Mouse (Mus musculus) neutrophil, adult 59 days (primary cell): ENCODE measurements around the gene Rsl1d1. TPM values are rescaled to one million over a fixed set of nuclear protein-coding genes. Genes with fewer than 3 reads are reported as not detected.

Experiments used
- total RNA-seq, 2 experiments: library from RNA; stranded (reverse); gene quantifications; 1 replicate in 1 of 2; 2 replicates in 1 of 2; pipeline ENCODE4 v1.2.4; 2023

Gene Rsl1d1
- 10 to 100 TPM; 31.9 to 32.5 TPM for total RNA-seq

DNA sequence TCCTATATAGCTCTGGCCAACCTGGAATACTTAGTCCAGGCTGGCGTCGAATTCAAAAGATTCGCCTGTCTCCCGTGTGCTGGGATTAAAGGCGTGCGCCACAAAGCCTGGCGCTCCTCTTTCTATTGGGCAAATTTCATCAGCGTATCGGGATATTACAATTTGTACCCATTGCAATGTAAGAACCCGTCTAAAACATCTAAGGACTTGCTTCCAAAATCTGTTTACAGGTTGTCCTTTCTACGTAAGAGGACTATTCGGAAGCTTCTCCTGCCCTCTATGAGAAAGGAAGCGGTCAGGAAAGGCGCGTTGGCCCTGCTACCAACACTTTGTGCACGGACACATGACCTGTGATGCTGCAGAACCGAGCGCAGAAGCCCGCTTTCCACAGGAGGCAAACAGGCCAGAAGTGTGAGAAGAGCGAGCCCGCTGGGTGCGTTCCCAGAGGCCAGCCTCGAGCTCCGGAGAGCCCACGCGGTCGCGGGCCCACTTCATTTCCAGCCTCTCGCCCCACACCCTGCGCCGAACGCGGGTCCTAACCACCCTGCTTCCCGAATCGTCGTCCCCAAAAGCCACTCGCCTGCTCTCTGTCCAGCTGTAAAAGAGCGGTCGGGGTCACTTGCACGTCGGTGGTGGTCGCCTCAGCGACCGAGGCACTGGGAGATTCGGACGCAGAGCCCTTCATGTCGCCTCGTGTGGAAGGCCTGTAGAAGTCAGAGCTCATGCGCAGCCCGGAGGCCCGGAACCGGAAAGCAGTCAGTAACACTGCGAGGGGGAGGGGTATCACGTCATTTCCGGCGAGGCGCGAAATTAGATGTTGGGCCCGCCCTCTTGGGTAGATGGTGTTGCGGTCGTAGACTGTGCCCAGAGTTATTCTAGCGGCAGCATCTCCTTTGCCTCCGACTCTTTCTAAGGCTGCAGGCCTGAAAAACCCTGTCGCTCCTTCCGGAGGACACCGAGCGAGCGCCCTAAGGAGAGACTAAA, at the start of gene Rsl1d1:
Gene Rsl1d1 (minus strand): TSS at position 761 of the 984 bp plus-strand sequence.

DNA sequence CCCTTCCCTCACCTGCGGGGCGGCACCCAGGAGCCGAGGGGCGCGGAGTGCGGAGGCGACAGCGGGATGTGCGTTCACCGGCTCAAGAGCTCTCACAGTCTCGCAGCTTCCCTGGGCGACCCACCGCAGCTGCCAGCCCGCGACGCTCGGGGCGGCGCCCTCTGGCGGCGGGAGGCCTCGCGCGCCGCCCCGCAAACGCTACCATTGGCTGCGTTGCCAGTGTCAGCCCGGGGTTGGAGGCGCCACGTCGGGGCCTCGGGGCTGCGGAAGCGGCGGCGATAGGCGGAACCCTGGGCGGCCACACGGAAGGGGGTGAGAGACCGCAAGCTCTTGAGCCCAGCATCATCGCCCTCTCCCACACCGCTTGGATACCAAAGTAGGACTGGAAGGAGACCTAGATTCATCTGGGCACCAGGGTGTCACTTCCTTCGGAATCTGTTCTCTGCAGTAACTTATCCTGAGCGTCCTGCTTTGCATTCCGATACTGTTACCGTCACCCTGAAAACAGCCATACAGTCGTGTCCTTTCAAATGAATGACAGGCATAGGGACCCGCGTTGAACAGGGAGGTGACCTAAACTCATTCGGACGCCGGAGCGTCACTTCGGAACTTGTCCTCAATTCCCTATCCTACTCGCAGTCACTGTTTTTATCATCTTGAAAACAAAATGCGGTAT, 26.8 kb downstream of the Rsl1d1 start, which contains the start of gene Zc3h7a:
Gene Zc3h7a (minus strand): TSS at position 186 of the 676 bp plus-strand sequence.

Other genes with a start within 250 kb of the Rsl1d1 start
- gene Snn, start 142.4 kb downstream of the Rsl1d1 start, total RNA-seq: 1 to 10 TPM; 1.1 to 3.9 TPM
- 100 to 1,000 TPM; 353 to 366 TPM for gene Litaf, start 137.2 kb downstream of the Rsl1d1 start, total RNA-seq
- 10 to 100 TPM; 25.5 to 27.1 TPM for gene Txndc11, start 68.7 kb downstream of the Rsl1d1 start, total RNA-seq
- gene Zc3h7a, start 26.9 kb downstream of the Rsl1d1 start, total RNA-seq: 100 to 1,000 TPM; 184 to 201 TPM
- 10 to 100 TPM; 37.5 to 38.6 TPM for gene Gspt1, start 51.0 kb upstream of the Rsl1d1 start, total RNA-seq
- gene Tnfrsf17, start 110.5 kb upstream of the Rsl1d1 start, total RNA-seq: under 1 TPM; 0.66 to 0.91 TPM
- 10 to 100 TPM; 22.6 to 32.8 TPM for gene Snx29, start 119.6 kb upstream of the Rsl1d1 start, total RNA-seq